Mouse (Mus musculus) G1E (cell line): ENCODE data around the gene Shank2. TPM values are rescaled to one million over a fixed set of nuclear protein-coding genes. Genes with fewer than 3 reads are reported as not detected.

Experiments
- ATAC-seq: 2 replicates; pipeline ENCODE4 v1.8.0; 2016; ENCODE audit warnings: mild to moderate bottlenecking; ENCODE audit not compliant: insufficient number of reproducible peaks, poor library complexity, low FRiP score, severe bottlenecking; ENCODE audit errors: extremely low read depth
- DNase-seq: peaks from one replicate; pipeline ENCODE4 v3.0.0; 2012; ENCODE audit warnings: low spot score
- H3K27me3 ChIP-seq: 2 replicates; pipeline ENCODE4 v1.6.1; 2012; ENCODE audit warnings: mild to moderate bottlenecking, low read length, inconsistent platforms; ENCODE audit not compliant: insufficient read depth
- H3K36me3 ChIP-seq: replicated peaks from 2 replicates; pipeline ENCODE3; 2012; ENCODE audit warnings: mild to moderate bottlenecking, inconsistent platforms
- H3K4me1 ChIP-seq: 2 replicates; pipeline ENCODE4 v1.6.1; 2012; ENCODE audit warnings: low read depth, low read length, inconsistent platforms, mixed read lengths; ENCODE audit not compliant: insufficient read depth
- H3K4me3 ChIP-seq: 2 replicates; pipeline ENCODE4 v1.5.1; 2012; ENCODE audit warnings: low read depth, mild to moderate bottlenecking, inconsistent platforms, low read length, moderate library complexity, mixed read lengths
- H3K9me3 ChIP-seq: replicated peaks from 2 replicates; pipeline ENCODE4 v1.6.1; 2012; ENCODE audit warnings: inconsistent platforms
- CTCF ChIP-seq: IDR thresholded peaks from 2 replicates; pipeline ENCODE4 v1.5.1; 2012; ENCODE audit warnings: low read depth, low read length, inconsistent platforms, mixed read lengths
- GATA1 ChIP-seq: IDR thresholded peaks from 2 replicates; pipeline ENCODE4 v1.6.1; 2012; ENCODE audit warnings: borderline replicate concordance, low read length, inconsistent platforms, mixed read lengths
- GATA2 ChIP-seq: IDR thresholded peaks from 2 replicates; pipeline ENCODE4 v1.6.1; 2012; ENCODE audit warnings: low read depth, low read length, inconsistent platforms, borderline replicate concordance
- POLR2AphosphoS5 ChIP-seq: IDR thresholded peaks from 2 replicates; pipeline ENCODE4 v1.6.1; 2012; ENCODE audit warnings: low read depth, low read length, inconsistent platforms; ENCODE audit not compliant: insufficient replicate concordance
- TAL1 ChIP-seq: conservative IDR thresholded peaks from 2 replicates; pipeline ENCODE4 v1.6.1; 2012; ENCODE audit warnings: low read depth, low read length, inconsistent platforms, mixed read lengths
- polyA plus RNA-seq: library from polyadenylated mRNA; stranded (reverse); fragments of >175 nt; gene quantifications from 2 replicates; pipeline ENCODE4 v1.2.3, GENCODE M21; 2012
- total RNA-seq, 2 experiments: library from RNA; stranded (forward) in 1 of 2; stranded (reverse) in 1 of 2; fragments of 200-1000 nt in 1 of 2; fragments of >200 nt in 1 of 2; fragmentation: Nextera tagmentation in 1 of 2; gene quantifications; 2 replicates each; pipeline ENCODE4 v1.2.3; 2014 to 2017

Gene Shank2
- total and polyA plus RNA-seq, 3 experiments, result 0.05 TPM; not detected in 2

DNA sequence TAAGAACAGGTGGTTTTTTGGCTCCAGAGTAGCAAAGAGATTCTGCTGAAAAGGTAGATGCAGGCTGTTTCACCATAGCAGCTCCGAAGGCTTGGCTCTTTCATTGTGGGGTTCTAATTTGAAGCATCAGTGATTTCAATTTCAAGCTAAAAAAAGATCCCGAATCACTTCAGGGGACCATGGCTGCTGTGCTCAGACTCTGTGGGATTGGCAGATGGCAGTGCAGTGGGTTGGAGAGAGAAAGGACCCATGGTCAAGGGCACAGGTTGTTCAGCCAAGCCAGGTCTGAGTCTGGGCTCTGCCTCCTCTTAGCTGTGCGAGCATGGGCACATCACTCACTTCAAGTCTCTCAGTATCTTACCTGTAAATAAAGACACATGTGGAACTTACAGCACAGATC, 291.9 kb downstream of the Shank2 start:
- H3K9me3 ChIP-seq, result no peaks in the 10 kb centered on the region
- no peak for ATAC-seq
- no peaks in the 10 kb centered on the region for H3K4me1 ChIP-seq
- DNase-seq, result no peak
- TF ChIP-seq TAL1, result no peak
- TF ChIP-seq CTCF, result no peak
- TF ChIP-seq GATA2, result no peak
- TF ChIP-seq GATA1, result no peak
- TF ChIP-seq POLR2AphosphoS5, result no peak
- no peaks in the 10 kb centered on the region; the same call in 1 of the 2 replicates for H3K27me3 ChIP-seq
- H3K4me3 ChIP-seq, result no peak overlapping the region
- H3K36me3 ChIP-seq, result no peaks in the 10 kb centered on the region

DNA sequence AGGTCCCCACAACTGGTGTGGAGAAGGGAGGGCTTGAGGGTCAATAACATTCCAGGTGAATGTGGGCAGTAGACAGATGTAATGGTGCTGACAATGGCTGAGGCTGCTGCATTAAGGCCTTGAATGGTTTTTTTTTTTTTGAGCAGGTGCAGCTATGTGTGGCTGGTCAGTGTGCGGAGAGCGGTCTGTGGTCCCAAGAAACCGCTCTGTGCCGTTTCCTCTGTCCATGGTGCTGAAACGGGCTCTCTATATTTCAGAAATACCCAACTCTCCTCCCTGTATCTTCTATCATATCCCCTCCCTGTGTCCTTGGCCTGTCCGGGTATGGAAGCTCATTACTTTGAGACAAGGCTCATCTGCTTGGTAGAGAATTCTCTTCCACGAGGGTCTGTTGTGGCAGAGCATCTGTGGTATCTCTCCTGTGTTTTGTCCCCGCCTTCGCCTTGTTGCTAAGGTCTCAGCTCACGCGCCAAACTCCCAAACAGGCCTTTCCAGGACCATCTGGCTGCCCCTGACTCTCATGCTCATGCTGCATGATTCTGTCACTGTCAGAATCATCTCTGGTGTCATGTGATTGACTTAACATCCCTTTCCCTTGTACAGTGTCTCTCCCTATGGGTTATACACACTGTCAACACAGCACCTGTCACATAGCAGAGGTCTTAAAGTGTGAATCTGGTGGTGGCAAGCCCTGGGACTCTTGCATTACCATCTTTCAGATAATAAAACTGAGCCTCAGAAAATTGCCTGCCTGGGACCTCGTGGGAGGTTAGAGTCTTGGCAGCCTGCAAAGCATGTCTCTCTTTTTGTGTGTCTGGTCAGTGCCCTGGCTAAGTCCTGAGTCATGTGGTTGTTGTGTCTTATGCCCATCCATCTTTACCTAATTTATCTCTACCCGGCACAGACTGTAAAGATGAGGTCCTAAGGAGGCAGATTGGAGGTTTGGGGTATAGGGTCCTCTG, 292.8 kb downstream of the Shank2 start:
- DNase-seq (no peak), ATAC-seq (no peak)
- H3K36me3 ChIP-seq, result no peaks in the 10 kb centered on the region
- no peak for TF ChIP-seq CTCF
- TF ChIP-seq POLR2AphosphoS5, result no peak
- TF ChIP-seq GATA1, result no peak
- no peak for TF ChIP-seq TAL1
- TF ChIP-seq GATA2, result no peak
- no peaks in the 10 kb centered on the region; the same call in 1 of the 2 replicates for H3K27me3 ChIP-seq
- H3K4me3 ChIP-seq, result no peak overlapping the region
- H3K9me3 ChIP-seq, result no peaks in the 10 kb centered on the region
- no peaks in the 10 kb centered on the region for H3K4me1 ChIP-seq

DNA sequence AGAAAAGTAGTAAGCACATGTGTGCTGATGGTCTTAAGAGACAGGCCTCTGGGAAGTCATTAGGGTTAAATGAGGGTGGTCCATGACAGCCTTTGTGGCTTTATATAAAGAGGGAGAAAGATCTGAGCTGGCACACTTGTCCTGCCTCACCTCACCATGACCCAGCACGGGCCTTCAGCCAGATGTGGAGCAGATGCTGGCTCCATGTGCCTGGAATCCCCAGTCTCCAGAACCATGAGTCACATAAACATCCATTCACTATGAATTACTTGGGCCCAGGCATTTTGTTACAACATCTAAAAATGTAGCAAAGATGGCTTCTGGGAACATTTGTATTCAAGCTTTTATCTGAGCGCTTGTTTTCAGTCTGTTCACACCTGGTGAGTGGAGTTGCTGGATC, 297.6 kb downstream of the Shank2 start:
- H3K36me3 ChIP-seq, result no peaks in the 10 kb centered on the region
- H3K4me1 ChIP-seq, result no peaks in the 10 kb centered on the region
- no peaks in the 10 kb centered on the region; the same call in 1 of the 2 replicates for H3K27me3 ChIP-seq
- H3K9me3 ChIP-seq, result no peaks in the 10 kb centered on the region
- ATAC-seq, result no peak
- no peak overlapping the region for H3K4me3 ChIP-seq
- DNase-seq, result no peak
- no peak for TF ChIP-seq GATA1
- TF ChIP-seq POLR2AphosphoS5, result no peak
- no peak for TF ChIP-seq GATA2
- TF ChIP-seq TAL1, result no peak
- TF ChIP-seq CTCF, result no peak

DNA sequence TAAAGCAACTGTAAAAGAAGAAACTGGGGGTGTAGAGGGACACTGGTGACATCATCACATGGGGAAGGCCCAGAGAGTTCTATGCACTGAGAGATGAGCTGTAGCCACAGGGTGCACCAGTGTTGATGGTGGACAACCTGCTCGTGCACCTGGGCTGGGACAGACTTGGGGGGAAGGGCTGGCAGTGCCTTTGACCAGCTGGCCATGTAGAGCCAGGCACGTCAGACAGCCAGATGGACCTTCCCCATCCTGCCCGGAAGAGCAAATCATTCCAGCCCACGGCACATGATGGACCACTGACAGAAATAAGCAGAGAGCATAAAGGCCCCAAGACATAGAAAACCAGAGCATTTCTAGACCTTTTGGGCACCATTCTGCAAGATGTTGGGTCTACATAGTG, 299.9 kb downstream of the Shank2 start:
- Histone ChIP-seq H3K4me3 (no peak overlapping the region), H3K36me3 (no peaks in the 10 kb centered on the region), H3K27me3 (no peaks in the 10 kb centered on the region; the same call in 1 of the 2 replicates), H3K9me3 (no peaks in the 10 kb centered on the region), H3K4me1 (no peaks in the 10 kb centered on the region)
- ATAC-seq, result no peak
- no peak for DNase-seq
- TF ChIP-seq GATA2 (no peak), TAL1 (no peak), GATA1 (no peak), CTCF (no peak), POLR2AphosphoS5 (no peak)

DNA sequence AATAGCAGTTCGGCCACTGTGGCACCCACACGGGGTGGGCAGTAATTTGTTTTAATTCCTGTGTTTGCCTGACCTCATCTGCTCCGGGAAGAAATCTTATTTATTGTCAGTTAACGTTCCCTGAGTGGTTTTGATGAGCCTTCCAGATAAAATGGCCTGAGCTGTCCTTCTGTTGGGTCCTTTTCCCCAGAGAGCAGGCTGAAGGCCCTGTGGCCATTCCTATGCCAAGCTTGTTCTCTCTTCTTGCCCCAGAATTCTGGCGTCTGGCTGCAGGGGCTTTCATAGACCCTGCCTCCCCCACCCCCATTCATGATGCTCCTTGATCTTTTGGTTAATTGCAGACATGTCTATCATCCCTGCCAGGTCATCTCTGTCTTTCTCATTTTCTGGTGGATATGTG, 300.8 kb downstream of the Shank2 start:
- ATAC-seq, result no peak
- H3K27me3 ChIP-seq, result no peaks in the 10 kb centered on the region; the same call in 1 of the 2 replicates
- H3K9me3 ChIP-seq, result no peaks in the 10 kb centered on the region
- H3K4me3 ChIP-seq, result no peak overlapping the region
- TF ChIP-seq GATA2, result no peak
- TF ChIP-seq CTCF, result no peak
- TF ChIP-seq TAL1, result no peak
- TF ChIP-seq GATA1, result no peak
- no peak for TF ChIP-seq POLR2AphosphoS5
- no peak for DNase-seq
- no peaks in the 10 kb centered on the region for H3K4me1 ChIP-seq
- H3K36me3 ChIP-seq, result no peaks in the 10 kb centered on the region

- TF ChIP-seq POLR2AphosphoS5, result no peak
- no peak for TF ChIP-seq GATA1
- no peak for TF ChIP-seq CTCF
- TF ChIP-seq TAL1, result no peak
- TF ChIP-seq GATA2, result no peak
Observed at GRCm38 (mm10) chr7:144307853-144308409, 306.2 kb downstream of the Shank2 start.

More at GRCm38 (mm10) chr7:144307853-144308409, 306.2 kb downstream of the Shank2 start:
- ATAC-seq (no peak), DNase-seq (no peak)
- no peaks in the 10 kb centered on the region for H3K9me3 ChIP-seq
- H3K4me1 ChIP-seq, result no peaks in the 10 kb centered on the region
- H3K4me3 ChIP-seq, result no peak overlapping the region
- peaks cover 3% of the 10 kb centered on the region; the same call in 1 of the 2 replicates for H3K27me3 ChIP-seq
- no peaks in the 10 kb centered on the region for H3K36me3 ChIP-seq
